Mouse (Mus musculus) CD4-positive naive resting alpha-beta T cell, adult 57 days (primary cell): ENCODE data around the gene Gm26620. TPM values are rescaled to one million over a fixed set of nuclear protein-coding genes. Genes with fewer than 3 reads are reported as not detected.

Source experiments
- total RNA-seq: library from RNA; stranded (reverse); gene quantifications from one replicate; pipeline ENCODE4 v1.2.4, GENCODE M21; 2023

The Gm26620 gene
- total RNA-seq: not detected

GRCm38 (mm10) chr1:170884978-170885561, at the start of gene Gm26620, which contains the start of gene Dusp12:
Gene Gm26620, plus strand, starts transcription at chr1:170885065.
Gene Dusp12, minus strand, starts transcription at chr1:170885540.

GRCm38 (mm10) chr1:170867691-170868105, 17.2 kb upstream of the Gm26620 start, which contains the start of gene Atf6:
Gene Atf6, minus strand, starts transcription at chr1:170867771.

GRCm38 (mm10) chr1:170912891-170913615, 28.2 kb downstream of the Gm26620 start, which contains the start of gene Fcrlb:
Gene Fcrlb, minus strand, starts transcription at chr1:170912941.

DNA sequence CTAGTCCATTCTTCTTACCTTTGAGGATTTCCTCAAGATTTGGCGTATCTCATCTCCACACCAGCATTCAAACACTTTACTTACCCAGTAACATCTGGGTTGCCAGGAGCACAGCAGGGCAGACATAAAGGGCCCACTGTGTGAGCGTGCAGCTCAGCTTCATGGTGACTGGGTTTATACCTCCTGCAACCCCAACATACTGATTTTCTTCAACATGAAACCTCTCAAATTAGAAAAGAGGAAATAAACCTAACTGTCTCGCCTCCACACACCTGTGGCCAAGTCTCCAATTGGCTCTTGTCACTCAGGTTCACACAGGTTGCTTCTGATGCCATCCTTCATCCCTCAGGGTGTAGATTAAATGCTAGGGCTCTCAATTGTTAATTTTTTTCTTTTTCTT, 42.5 kb downstream of the Gm26620 start, which contains the start of gene Fcrla:
Fcrla (minus strand) TSS at position 206 of the 400 bp plus-strand sequence.

Other genes with a start within 250 kb of the Gm26620 start
- not detected for gene Olfml2b, start 240.5 kb upstream of the Gm26620 start, total RNA-seq
- gene Atf6, start 17.3 kb upstream of the Gm26620 start, total RNA-seq: 8.4 TPM
- 21.9 TPM for gene Dusp12, start 475 bp downstream of the Gm26620 start, total RNA-seq
- gene Fcrlb, start 27.9 kb downstream of the Gm26620 start, total RNA-seq: not detected
- gene Fcrla, start 42.5 kb downstream of the Gm26620 start, total RNA-seq: 13.2 TPM
- 8.7 TPM for gene Fcgr2b, start 91.5 kb downstream of the Gm26620 start, total RNA-seq
- 0.47 TPM for gene Fcgr4, start 133.9 kb downstream of the Gm26620 start, total RNA-seq
- gene Fcgr3, start 179.9 kb downstream of the Gm26620 start, total RNA-seq: 5.6 TPM
- gene Cfap126, start 228.9 kb downstream of the Gm26620 start, total RNA-seq: not detected